Mouse (Mus musculus) myocyte (in vitro differentiated cells): ENCODE results near the gene Smarce1. TPM values are rescaled to one million over a fixed set of nuclear protein-coding genes. Genes with fewer than 3 reads are reported as not detected.

Experiments used
- H3K27me3 ChIP-seq: one replicate; pipeline ENCODE4 v1.6.1; 2011; ENCODE audit not compliant: control insufficient read depth, insufficient read depth, insufficient read length
- H3K36me3 ChIP-seq: one replicate; pipeline ENCODE4 v1.6.1; 2011; ENCODE audit not compliant: control insufficient read depth, insufficient read depth
- H3K4me2 ChIP-seq: one replicate; pipeline ENCODE4 v1.6.1; 2011; ENCODE audit warnings: low read depth, control low read depth
- H3K4me3 ChIP-seq: one replicate; pipeline ENCODE4 v1.5.1; 2011; ENCODE audit warnings: mild to moderate bottlenecking, control low read depth, moderate library complexity
- H3K79me2 ChIP-seq: one replicate; pipeline ENCODE4 v1.6.1; 2011; ENCODE audit not compliant: control insufficient read depth, insufficient read depth
- H3ac ChIP-seq: one replicate; pipeline ENCODE4 v1.6.1; 2011; ENCODE audit not compliant: control insufficient read depth, insufficient read length
- CEBPB ChIP-seq: IDR thresholded peaks from 2 replicates; pipeline ENCODE4 v1.6.1; 2011; ENCODE audit warnings: mild to moderate bottlenecking, moderate library complexity; ENCODE audit not compliant: poor library complexity, insufficient read depth, severe bottlenecking
- E2F4 ChIP-seq: IDR thresholded peaks from one replicate; pipeline ENCODE4 v1.6.1; 2011; ENCODE audit warnings: mild to moderate bottlenecking, control low read depth, moderate library complexity; ENCODE audit not compliant: insufficient read depth
- MAX ChIP-seq: IDR thresholded peaks from one replicate; pipeline ENCODE4 v1.6.1; 2011; ENCODE audit warnings: low read depth, mild to moderate bottlenecking, control low read depth
- MYOD1 ChIP-seq, 3 experiments: IDR thresholded peaks; one replicate each; pipeline ENCODE4 v1.6.1; 2011; ENCODE audit warnings: control low read depth in 2 of 3, low read depth in 2 of 3, mild to moderate bottlenecking in 2 of 3, moderate library complexity in 1 of 3; ENCODE audit not compliant: insufficient read length in 2 of 3, control insufficient read depth in 1 of 3
- MYOG ChIP-seq, 3 experiments: IDR thresholded peaks; one replicate each; pipeline ENCODE4 v1.6.1; 2011; ENCODE audit warnings: control low read depth in 2 of 3, low read depth in 2 of 3, mild to moderate bottlenecking in 2 of 3; ENCODE audit not compliant: insufficient read length in 2 of 3, control insufficient read depth in 1 of 3, insufficient read depth in 1 of 3
- POLR2A ChIP-seq: IDR thresholded peaks from one replicate; pipeline ENCODE4 v1.6.1; 2011; ENCODE audit warnings: low read depth, mild to moderate bottlenecking, control low read depth, moderate library complexity; ENCODE audit not compliant: insufficient read length
- POLR2AphosphoS2 ChIP-seq: IDR thresholded peaks from one replicate; pipeline ENCODE4 v1.6.1; 2011; ENCODE audit warnings: low read depth, control low read depth; ENCODE audit not compliant: insufficient read length
- REST ChIP-seq: IDR thresholded peaks from one replicate; pipeline ENCODE4 v1.6.1; 2011; ENCODE audit warnings: mild to moderate bottlenecking, control low read depth, moderate library complexity; ENCODE audit not compliant: insufficient read depth, insufficient read length
- SRF ChIP-seq: IDR thresholded peaks from one replicate; pipeline ENCODE4 v1.6.1; 2011; ENCODE audit warnings: low read depth; ENCODE audit not compliant: control insufficient read depth, insufficient read length
- TCF12 ChIP-seq: IDR thresholded peaks from one replicate; pipeline ENCODE4 v1.6.1; 2011; ENCODE audit warnings: mild to moderate bottlenecking, control low read depth; ENCODE audit not compliant: poor library complexity, insufficient read depth, severe bottlenecking
- TCF3 ChIP-seq: IDR thresholded peaks from one replicate; pipeline ENCODE4 v1.6.1; 2011; ENCODE audit warnings: low read depth, control low read depth; ENCODE audit not compliant: insufficient read length
- USF1 ChIP-seq: IDR thresholded peaks from one replicate; pipeline ENCODE4 v1.6.1; 2011; ENCODE audit warnings: low read depth, mild to moderate bottlenecking, control low read depth, moderate library complexity
- polyA plus RNA-seq: library from polyadenylated mRNA; unstranded; fragments of >200 nt; fragmentation: generic; extraction: Trizol; gene quantifications from one replicate; pipeline ENCODE4 v1.2.1, GENCODE M21; 2012; ENCODE audit warnings: missing spikeins

Gene Smarce1
- polyA plus RNA-seq, 1 experiment: 90.3 TPM

DNA sequence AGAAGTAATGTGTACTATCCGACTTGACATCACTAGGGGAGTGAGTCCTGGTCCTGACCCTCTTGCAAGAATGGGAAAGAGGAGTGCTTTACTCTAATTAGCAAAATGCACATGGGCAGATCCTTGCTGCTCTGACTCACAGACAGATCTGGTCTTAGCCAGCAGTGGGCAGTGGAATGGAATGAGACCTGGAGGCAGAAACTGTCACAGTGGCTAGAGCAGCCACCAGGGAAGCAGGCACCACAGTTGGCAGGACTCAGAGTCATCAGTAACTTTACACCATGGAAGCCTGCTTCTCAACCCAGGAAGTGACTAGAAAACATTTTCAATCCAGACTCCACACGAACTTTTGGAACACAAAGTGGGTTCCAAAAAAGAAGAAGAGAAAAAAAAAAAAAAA, 9.0 kb downstream of the Smarce1 start:
- Histone ChIP-seq H3K36me3 (peaks cover 75% of the 10 kb centered on the region), H3K27me3 (no peaks in the 10 kb centered on the region), H3K79me2 (peaks cover 43% of the 10 kb centered on the region), H3ac (no peak overlapping the region), H3K4me2 (no peak overlapping the region), H3K4me3 (no peak overlapping the region)
- TF ChIP-seq TCF12 (no peak), TCF3 (no peak), USF1 (no peak), MYOD1 (IDR thresholded peaks at IDR 0.05; ENCODE audit: control insufficient read depth in 1 of 3, insufficient read length in 2 of 3, low read depth in 2 of 3) (no peak), CEBPB (no peak), MYOG (IDR thresholded peaks at IDR 0.05; ENCODE audit: control insufficient read depth in 1 of 3, insufficient read depth in 1 of 3, insufficient read length in 2 of 3, low read depth in 2 of 3) (no peak), SRF (no peak), REST (no peak), POLR2A (no peak)

DNA sequence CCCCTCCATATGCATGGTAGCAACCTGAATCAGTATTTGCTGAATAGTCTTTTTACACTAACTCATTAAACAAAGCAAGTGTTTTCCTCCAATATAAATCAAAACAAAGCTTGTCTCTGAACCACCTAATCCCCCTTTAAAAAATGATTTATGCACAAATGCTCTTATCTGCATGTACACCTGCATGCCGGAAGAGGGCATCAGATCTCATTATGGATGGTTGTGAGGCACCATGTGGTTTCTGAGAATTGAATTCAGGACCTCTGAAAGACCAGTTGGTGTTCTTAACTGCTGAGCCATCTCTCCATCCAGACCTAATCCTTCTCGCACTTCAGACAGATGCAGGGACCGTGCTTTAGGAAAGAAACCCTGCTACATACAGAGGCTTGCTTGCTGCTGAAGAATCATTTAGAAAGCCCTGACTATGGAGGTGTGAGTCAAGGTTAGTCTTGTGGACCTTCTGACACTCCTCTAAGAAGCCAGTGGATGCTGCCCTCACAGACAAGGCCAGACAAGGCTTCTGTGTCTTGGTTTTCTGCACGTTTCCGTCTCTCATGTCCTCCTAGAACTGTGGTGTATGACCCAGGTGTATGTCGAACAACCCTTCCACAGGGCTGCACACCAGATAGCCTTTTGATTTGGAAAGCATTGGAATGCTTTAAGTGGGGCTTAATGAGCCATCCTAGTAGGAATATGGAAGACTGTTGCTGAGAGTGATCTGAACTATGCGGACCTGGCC, 13.4 kb downstream of the Smarce1 start:
- Histone ChIP-seq H3K4me2 (no peak overlapping the region), H3K27me3 (no peaks in the 10 kb centered on the region), H3ac (no peak overlapping the region), H3K4me3 (no peak overlapping the region), H3K79me2 (peaks cover 2% of the 10 kb centered on the region), H3K36me3 (peaks cover 76% of the 10 kb centered on the region)
- no peak for TF ChIP-seq REST
- no peak for TF ChIP-seq TCF3
- TF ChIP-seq TCF12: no peak
- no peak for TF ChIP-seq USF1

DNA sequence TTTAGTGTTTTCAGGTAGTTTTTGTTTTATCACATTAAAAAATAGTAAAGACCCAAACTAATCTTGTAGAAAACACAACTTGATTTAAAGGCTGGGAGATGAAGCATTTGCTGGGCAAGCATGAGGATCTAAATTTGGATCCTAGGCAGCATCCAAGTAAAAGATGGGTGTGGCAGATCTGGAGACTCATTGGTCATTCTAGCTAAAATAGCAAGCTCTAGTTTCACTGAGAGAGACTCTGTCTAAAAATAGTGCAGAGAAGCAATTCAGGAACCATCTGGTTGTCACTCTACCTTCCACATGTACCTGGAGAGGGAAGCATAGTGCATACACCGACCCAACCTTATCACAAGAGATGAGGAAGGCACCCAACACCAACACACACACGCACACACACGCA, 14.6 kb downstream of the Smarce1 start:
- Histone ChIP-seq H3ac (no peak overlapping the region), H3K4me2 (no peak overlapping the region), H3K4me3 (no peak overlapping the region), H3K79me2 (no peaks in the 10 kb centered on the region), H3K27me3 (no peaks in the 10 kb centered on the region), H3K36me3 (peaks cover 80% of the 10 kb centered on the region)
- TF ChIP-seq POLR2AphosphoS2: no peak
- no peak for TF ChIP-seq TCF12
- no peak for TF ChIP-seq MYOG (IDR thresholded peaks at IDR 0.05; ENCODE audit: control insufficient read depth in 1 of 3, insufficient read depth in 1 of 3, insufficient read length in 2 of 3, low read depth in 2 of 3)
- no peak for TF ChIP-seq E2F4
- no peak for TF ChIP-seq TCF3
- TF ChIP-seq REST: no peak
- TF ChIP-seq CEBPB: no peak
- TF ChIP-seq MAX: no peak
- TF ChIP-seq USF1: no peak
- no peak for TF ChIP-seq MYOD1 (IDR thresholded peaks at IDR 0.05; ENCODE audit: control insufficient read depth in 1 of 3, insufficient read length in 2 of 3, low read depth in 2 of 3)
- no peak for TF ChIP-seq POLR2A
- no peak for TF ChIP-seq SRF

DNA sequence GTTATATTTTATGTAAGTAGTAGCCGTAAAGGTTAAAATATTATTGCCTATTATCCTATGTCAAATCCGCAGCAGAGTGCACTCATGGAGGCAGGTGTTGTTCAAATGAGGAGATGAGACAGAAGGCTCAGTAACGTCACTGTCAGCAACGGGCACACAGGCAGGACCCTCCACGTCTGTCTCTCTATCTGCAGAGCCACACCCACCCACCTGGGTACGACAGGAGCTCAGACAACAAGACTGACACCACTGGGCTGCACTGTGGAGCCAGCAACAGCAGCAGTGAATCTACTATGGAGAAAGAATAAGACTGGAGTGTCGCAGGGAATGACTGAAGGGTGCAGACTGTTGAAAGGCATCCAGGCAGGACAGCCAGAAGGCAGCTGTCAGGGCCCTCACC, 18.1 kb downstream of the Smarce1 start:
- H3ac ChIP-seq: no peak overlapping the region
- no peak overlapping the region for H3K4me3 ChIP-seq
- H3K36me3 ChIP-seq: peaks cover 63% of the 10 kb centered on the region
- no peak for TF ChIP-seq POLR2A
- TF ChIP-seq USF1: no peak
- no peak for TF ChIP-seq E2F4
- TF ChIP-seq CEBPB: no peak
- TF ChIP-seq REST: no peak
- no peak for TF ChIP-seq TCF3
- no peak for TF ChIP-seq MYOD1 (IDR thresholded peaks at IDR 0.05; ENCODE audit: control insufficient read depth in 1 of 3, insufficient read length in 2 of 3, low read depth in 2 of 3)
- H3K79me2 ChIP-seq: no peaks in the 10 kb centered on the region
- no peaks in the 10 kb centered on the region for H3K27me3 ChIP-seq
- no peak overlapping the region for H3K4me2 ChIP-seq

DNA sequence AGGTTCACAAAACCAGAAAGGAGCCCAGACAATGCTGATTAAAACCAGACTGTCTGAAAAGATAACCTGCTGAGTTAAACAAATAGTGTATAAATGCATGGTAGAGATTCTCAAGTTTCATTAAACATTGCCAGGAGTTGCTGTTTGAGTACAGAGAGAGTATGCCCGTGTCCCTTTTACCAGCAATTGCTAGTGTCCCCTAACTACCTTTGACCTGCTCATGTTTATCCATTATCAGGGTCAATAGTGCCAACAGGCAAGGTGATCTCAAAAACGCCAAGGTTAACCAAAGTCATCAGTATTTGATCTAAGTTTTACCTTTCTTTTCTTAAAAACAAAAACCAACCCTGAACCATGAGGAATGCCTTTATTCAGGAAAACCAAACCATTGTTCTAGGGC, 18.9 kb downstream of the Smarce1 start:
- H3K27me3 ChIP-seq: no peaks in the 10 kb centered on the region

More for the DNA sequence above, 18.9 kb downstream of the Smarce1 start:
- no peak overlapping the region for H3K4me2 ChIP-seq
- H3K4me3 ChIP-seq: no peak overlapping the region
- H3K36me3 ChIP-seq: peaks cover 55% of the 10 kb centered on the region
- H3ac ChIP-seq: no peak overlapping the region
- no peak for TF ChIP-seq TCF3
- no peak for TF ChIP-seq SRF
- TF ChIP-seq MYOG (IDR thresholded peaks at IDR 0.05; ENCODE audit: control insufficient read depth in 1 of 3, insufficient read depth in 1 of 3, insufficient read length in 2 of 3, low read depth in 2 of 3): no peak
- TF ChIP-seq E2F4: no peak
- no peak for TF ChIP-seq MYOD1 (IDR thresholded peaks at IDR 0.05; ENCODE audit: control insufficient read depth in 1 of 3, insufficient read length in 2 of 3, low read depth in 2 of 3)
- TF ChIP-seq TCF12: no peak
- no peak for TF ChIP-seq POLR2AphosphoS2
- no peak for TF ChIP-seq USF1
- no peak for TF ChIP-seq MAX
- TF ChIP-seq REST: no peak
- TF ChIP-seq CEBPB: no peak
- no peak for TF ChIP-seq POLR2A
- H3K79me2 ChIP-seq: no peaks in the 10 kb centered on the region
